Mouse (Mus musculus) central nervous system, embryonic 14 days (tissue): Measurements from ENCODE around the gene Gm3298. TPM values are rescaled to one million over a fixed set of nuclear protein-coding genes. Genes with fewer than 3 reads are reported as not detected.

Experiments
- polyA plus RNA-seq: library from polyadenylated mRNA; depleted of rRNA; stranded (reverse); fragments of >200 nt; gene quantifications from 2 replicates; pipeline ENCODE4 v1.2.3, GENCODE M21; 2012; rRNA removed

Gm3298 gene
- polyA plus RNA-seq = not detected in 2 replicates

DNA sequence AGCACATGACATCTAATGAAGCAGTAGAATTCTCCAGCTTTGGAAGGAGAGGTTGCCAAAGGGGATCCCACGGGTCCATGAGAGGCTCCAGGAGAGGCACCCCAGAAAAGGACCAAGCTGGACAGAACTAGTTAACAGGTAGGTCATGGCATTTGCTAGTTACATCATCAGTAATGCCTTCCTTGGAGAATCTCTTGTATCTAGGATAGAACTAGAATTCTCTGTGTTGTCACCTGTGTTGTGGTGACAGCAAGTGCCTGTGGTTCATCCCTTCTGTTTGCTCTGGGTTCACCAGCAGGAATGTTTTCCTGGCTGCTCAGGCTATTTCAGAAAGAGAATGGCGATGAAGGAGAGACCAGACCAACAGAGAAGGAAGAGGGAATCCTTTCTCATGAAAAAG, at the start of gene Gm3298:
Gene Gm3298 (plus strand): TSS at position 301 of the 400 bp plus-strand sequence.

DNA sequence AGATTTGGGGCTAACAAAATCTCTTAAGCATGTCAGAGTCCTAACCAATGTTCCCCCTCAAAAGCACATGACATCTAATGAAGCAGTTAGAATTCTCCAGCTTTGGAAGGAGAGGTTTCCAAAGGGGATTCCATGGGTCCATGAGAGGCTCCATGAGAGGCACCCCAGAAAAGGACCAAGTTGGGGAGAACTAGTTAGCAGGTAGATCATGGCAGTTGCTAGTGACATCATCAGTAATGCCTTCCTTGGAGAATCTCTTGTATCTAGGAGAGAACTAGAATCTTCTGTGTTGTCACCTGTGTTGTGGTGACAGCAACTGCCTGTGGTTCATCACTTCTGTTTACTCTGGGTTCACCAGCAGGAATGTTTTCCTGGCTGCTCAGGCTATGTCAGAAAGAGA, 32.1 kb upstream of the Gm3298 start, which contains the start of gene Gm8297:
Gene Gm8297 (plus strand): TSS at position 301 of the 400 bp plus-strand sequence.

DNA sequence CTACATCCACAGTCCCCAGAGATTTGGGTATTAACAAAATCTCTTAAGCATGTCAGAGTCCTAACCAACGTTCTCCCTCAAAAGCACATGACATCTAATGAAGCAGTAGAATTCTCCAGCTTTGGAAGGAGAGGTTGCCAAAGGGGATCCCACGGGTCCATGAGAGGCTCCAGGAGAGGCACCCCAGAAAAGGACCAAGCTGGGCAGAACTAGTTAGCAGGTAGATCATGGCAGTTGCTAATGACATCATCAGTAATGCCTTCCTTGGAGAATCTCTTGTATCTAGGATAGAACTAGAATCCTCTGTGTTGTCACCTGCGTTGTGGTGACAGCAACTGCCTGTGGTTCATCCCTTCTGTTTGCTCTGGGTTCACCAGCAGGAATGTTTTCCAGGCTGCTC, 34.6 kb downstream of the Gm3298 start, which contains the start of gene 4930555G01Rik:
Gene 4930555G01Rik (plus strand): TSS at position 301 of the 400 bp plus-strand sequence.

Other genes with a start within 250 kb of the Gm3298 start
- not detected in 2 replicates for gene Gm9602, start 239.6 kb upstream of the Gm3298 start, polyA plus RNA-seq
- gene Gm3269, start 177.8 kb upstream of the Gm3298 start, polyA plus RNA-seq = not detected in 2 replicates
- gene Gm3264, start 160.3 kb upstream of the Gm3298 start, polyA plus RNA-seq = 3.7 and 4.1 TPM in 2 replicates
- gene Gm3278, start 123.5 kb upstream of the Gm3298 start, polyA plus RNA-seq = 0.15 and 0.17 TPM in 2 replicates
- gene Gm8297, start 32.0 kb upstream of the Gm3298 start, polyA plus RNA-seq = not detected in 2 replicates
- not detected in 2 replicates for gene 4930555G01Rik, start 34.7 kb downstream of the Gm3298 start, polyA plus RNA-seq
- 13.0 and 14.3 TPM in 2 replicates for gene Gm8281, start 55.1 kb downstream of the Gm3298 start, polyA plus RNA-seq
- gene Gm8279, start 115.6 kb downstream of the Gm3298 start, polyA plus RNA-seq = 0.02 TPM in 1 of 2 replicates, not detected in the other
- gene Gm3317, start 148.6 kb downstream of the Gm3298 start, polyA plus RNA-seq = not detected in 2 replicates
- gene Gm8271, start 169.9 kb downstream of the Gm3298 start, polyA plus RNA-seq = not detected in 2 replicates
- not detected in 2 replicates for gene Gm3526, start 244.7 kb downstream of the Gm3298 start, polyA plus RNA-seq